Mouse (Mus musculus): Measurements from ENCODE around the gene Tshz3.

DNA sequence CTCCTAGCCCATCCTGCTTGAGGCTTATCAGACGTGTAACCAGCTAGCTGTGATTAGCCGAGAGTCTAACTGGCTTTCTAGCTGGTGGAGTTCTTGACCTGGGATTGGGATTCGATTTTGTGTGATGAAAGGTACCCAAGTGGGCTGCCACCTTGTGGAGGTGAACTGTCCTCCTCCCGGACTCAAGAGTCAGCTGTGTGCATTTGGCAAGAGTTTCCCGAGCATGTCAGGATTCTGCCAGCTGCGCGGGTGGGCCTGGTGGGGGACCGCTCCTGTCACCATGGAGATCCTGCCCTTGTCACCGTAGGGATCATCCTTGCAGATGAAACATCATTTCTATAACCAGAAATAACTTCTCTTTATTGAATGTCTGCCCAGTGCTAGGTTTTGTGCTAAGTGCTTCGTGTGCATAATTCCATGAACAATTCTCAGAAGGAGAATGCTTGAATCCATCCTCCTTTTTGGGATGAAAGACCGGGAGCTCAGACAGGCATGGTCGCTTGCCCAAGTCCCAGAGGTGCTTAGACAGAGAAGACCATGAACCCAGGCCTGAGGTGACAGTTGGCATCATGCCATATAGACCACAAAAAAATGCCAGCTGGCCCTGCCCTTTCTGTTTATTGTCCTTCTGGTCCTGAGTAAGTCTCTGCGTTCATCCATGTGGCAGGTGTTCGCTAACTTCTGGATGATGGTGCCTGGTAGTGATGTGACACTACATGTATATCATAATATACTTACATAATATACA, 38.6 kb downstream of the Tshz3 start:
- TF ChIP-seq CTCF (IDR thresholded peaks at IDR 0.05; ENCODE audit: low read depth): no peak
- TF ChIP-seq EP300 (IDR thresholded peaks at IDR 0.05; ENCODE audit: low read depth): no peak

All from liver, embryonic 14.5 days (tissue).